Mouse (Mus musculus): ENCODE data around the gene Gemin2. TPM values are rescaled to one million over a fixed set of nuclear protein-coding genes. Genes with fewer than 3 reads are reported as not detected.

The Gemin2 gene
- polyA plus RNA-seq, 1 experiment from 2014 or later: 15.7 TPM

DNA sequence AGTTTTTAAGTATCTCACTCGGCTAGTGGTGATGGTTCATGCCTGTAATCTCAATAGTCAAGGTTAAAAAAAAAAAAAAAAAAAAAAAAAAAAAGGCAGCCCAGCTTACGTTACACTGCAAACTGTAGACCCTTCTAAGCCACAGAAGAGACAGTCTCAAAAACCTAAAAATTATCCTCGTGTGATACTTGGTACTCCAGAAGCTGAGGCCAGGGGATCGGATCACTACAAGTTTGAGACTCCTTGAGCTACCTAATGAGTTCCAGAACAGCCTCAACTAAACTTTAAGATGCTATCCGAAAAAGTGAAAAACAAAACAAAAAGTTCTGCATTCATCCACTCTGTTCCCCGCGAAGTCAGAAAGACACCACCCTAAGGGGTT is 492 bp upstream of the Gemin2 start:
- H3K27ac ChIP-seq (ENCODE audit: low read length): peak overlapping the region; percentile 96
- H3K4me3 ChIP-seq (ENCODE audit: low read depth, low read length): peak overlapping the region; percentile 83
- no peak for ATAC-seq (ENCODE audit: low read depth)
- peaks cover 21% of the 10 kb centered on the region for H3K4me1 ChIP-seq (ENCODE audit: control insufficient read depth, low read depth, low read length)
- no peaks in the 10 kb centered on the region for H3K9me3 ChIP-seq (replicated peaks; ENCODE audit: control insufficient read depth, low read length)
- peak overlapping the region; percentile 94 for H3K4me2 ChIP-seq (ENCODE audit: low read depth, low read length)
- WGBS (ENCODE audit: insufficient replicate concordance): under 1% methylated on average over 7 of the region's 7 CpGs
- H3K36me3 ChIP-seq (ENCODE audit: control insufficient read depth, insufficient read depth): no peaks in the 10 kb centered on the region; the same call in 1 of the 2 replicates
- H3K9ac ChIP-seq (ENCODE audit: low read depth, low read length): peak overlapping the region; percentile 85
- H3K27me3 ChIP-seq (ENCODE audit: control insufficient read depth, insufficient read depth, low read depth, low read length): no peaks in the 10 kb centered on the region

DNA sequence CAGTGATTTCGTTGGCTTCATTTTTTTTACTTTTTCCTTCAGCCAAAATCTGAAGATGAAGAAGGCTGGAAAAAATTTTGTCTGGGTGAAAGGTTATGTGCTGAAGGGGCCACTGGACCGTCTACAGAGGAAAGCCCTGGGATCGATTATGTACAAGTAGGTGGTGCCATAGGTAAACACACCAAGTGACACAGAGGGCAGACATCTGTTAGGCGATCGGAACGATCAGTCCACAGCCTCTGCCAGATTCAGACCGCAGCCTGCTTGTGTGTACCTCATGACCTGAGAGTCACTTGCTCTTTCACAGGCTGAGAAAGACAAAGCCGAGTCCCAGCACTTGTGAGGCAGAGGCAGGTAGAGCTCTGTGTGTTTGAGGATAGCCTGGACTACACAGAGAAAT is 4.8 kb downstream of the Gemin2 start:
- peak; percentile 50 for ATAC-seq (ENCODE audit: low read depth)
- Histone ChIP-seq H3K36me3 (ENCODE audit: control insufficient read depth, insufficient read depth) (peaks cover 12% of the 10 kb centered on the region), H3K9ac (ENCODE audit: low read depth, low read length) (no peak overlapping the region), H3K4me2 (ENCODE audit: low read depth, low read length) (no peak overlapping the region), H3K4me1 (ENCODE audit: control insufficient read depth, low read depth, low read length) (peaks cover 8% of the 10 kb centered on the region), H3K9me3 (replicated peaks; ENCODE audit: control insufficient read depth, low read length) (no peaks in the 10 kb centered on the region), H3K4me3 (ENCODE audit: low read depth, low read length) (no peak overlapping the region), H3K27me3 (ENCODE audit: control insufficient read depth, insufficient read depth, low read depth, low read length) (no peaks in the 10 kb centered on the region), H3K27ac (ENCODE audit: low read length) (peak overlapping the region; percentile 48)
- WGBS (ENCODE audit: insufficient replicate concordance): 76% methylated on average over 8 of the region's 8 CpGs

GRCm38 (mm10) chr12:59019891-59020290 is 6.7 kb downstream of the Gemin2 start:
- no peaks in the 10 kb centered on the region for H3K27me3 ChIP-seq (ENCODE audit: control insufficient read depth, insufficient read depth, low read depth, low read length)
- H3K4me2 ChIP-seq (ENCODE audit: low read depth, low read length): no peak overlapping the region
- H3K36me3 ChIP-seq (ENCODE audit: control insufficient read depth, insufficient read depth): peaks cover 15% of the 10 kb centered on the region
- no peak overlapping the region for H3K9ac ChIP-seq (ENCODE audit: low read depth, low read length)
- no peak for ATAC-seq (ENCODE audit: low read depth)
- WGBS (ENCODE audit: insufficient replicate concordance): 83% methylated on average over 2 of the region's 2 CpGs
- peaks cover under 1% of the 10 kb centered on the region for H3K4me1 ChIP-seq (ENCODE audit: control insufficient read depth, low read depth, low read length)
- no peak overlapping the region for H3K27ac ChIP-seq (ENCODE audit: low read length)
- no peak overlapping the region for H3K4me3 ChIP-seq (ENCODE audit: low read depth, low read length)
- no peaks in the 10 kb centered on the region for H3K9me3 ChIP-seq (replicated peaks; ENCODE audit: control insufficient read depth, low read length)

GRCm38 (mm10) chr12:59021306-59021705 is 8.1 kb downstream of the Gemin2 start:
- 70% methylated on average over 4 of the region's 4 CpGs for WGBS (ENCODE audit: insufficient replicate concordance)

DNA sequence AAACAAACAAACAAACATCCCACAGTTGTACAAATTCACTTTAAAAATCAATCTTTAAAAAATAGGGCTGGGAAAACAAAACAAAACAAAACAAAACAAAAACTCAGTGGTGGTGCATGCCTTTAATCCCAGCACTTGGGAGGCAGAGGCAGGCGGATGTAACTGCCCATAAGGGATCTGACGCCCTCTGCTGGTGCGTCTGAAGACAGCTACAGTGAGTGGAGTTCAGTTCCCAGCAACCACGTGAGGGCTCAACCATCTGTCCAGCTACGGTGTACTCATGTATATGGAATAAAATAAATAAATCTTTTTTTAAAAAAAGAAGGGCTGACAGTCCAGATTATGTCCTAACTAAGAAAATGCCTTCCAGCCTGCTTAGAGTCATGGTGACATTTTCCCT is 18.9 kb downstream of the Gemin2 start:
- H3K36me3 ChIP-seq (ENCODE audit: control insufficient read depth, insufficient read depth): peaks cover 4% of the 10 kb centered on the region
- H3K9ac ChIP-seq (ENCODE audit: low read depth, low read length): no peak overlapping the region
- no peak overlapping the region for H3K4me3 ChIP-seq (ENCODE audit: low read depth, low read length)
- no peak overlapping the region for H3K4me2 ChIP-seq (ENCODE audit: low read depth, low read length)
- no peaks in the 10 kb centered on the region for H3K27me3 ChIP-seq (ENCODE audit: control insufficient read depth, insufficient read depth, low read depth, low read length)
- 47% methylated on average over 5 of the region's 5 CpGs for WGBS (ENCODE audit: insufficient replicate concordance)
- no peak overlapping the region for H3K27ac ChIP-seq (ENCODE audit: low read length)
- 0 out of 2 replicates have a peak, but pooled peaks have one; percentile 32 for ATAC-seq (ENCODE audit: low read depth)
- H3K4me1 ChIP-seq (ENCODE audit: control insufficient read depth, low read depth, low read length): no peaks in the 10 kb centered on the region
- no peaks in the 10 kb centered on the region for H3K9me3 ChIP-seq (replicated peaks; ENCODE audit: control insufficient read depth, low read length)

More at GRCm38 (mm10) chr12:59021306-59021705, 8.1 kb downstream of the Gemin2 start:
- Histone ChIP-seq H3K4me2 (ENCODE audit: low read depth, low read length) (no peak overlapping the region), H3K27ac (ENCODE audit: low read length) (no peak overlapping the region), H3K9me3 (replicated peaks; ENCODE audit: control insufficient read depth, low read length) (no peaks in the 10 kb centered on the region), H3K27me3 (ENCODE audit: control insufficient read depth, insufficient read depth, low read depth, low read length) (no peaks in the 10 kb centered on the region), H3K4me3 (ENCODE audit: low read depth, low read length) (no peak overlapping the region), H3K4me1 (ENCODE audit: control insufficient read depth, low read depth, low read length) (no peaks in the 10 kb centered on the region), H3K9ac (ENCODE audit: low read depth, low read length) (no peak overlapping the region), H3K36me3 (ENCODE audit: control insufficient read depth, insufficient read depth) (peaks cover 15% of the 10 kb centered on the region)
- ATAC-seq (ENCODE audit: low read depth): no peak

DNA sequence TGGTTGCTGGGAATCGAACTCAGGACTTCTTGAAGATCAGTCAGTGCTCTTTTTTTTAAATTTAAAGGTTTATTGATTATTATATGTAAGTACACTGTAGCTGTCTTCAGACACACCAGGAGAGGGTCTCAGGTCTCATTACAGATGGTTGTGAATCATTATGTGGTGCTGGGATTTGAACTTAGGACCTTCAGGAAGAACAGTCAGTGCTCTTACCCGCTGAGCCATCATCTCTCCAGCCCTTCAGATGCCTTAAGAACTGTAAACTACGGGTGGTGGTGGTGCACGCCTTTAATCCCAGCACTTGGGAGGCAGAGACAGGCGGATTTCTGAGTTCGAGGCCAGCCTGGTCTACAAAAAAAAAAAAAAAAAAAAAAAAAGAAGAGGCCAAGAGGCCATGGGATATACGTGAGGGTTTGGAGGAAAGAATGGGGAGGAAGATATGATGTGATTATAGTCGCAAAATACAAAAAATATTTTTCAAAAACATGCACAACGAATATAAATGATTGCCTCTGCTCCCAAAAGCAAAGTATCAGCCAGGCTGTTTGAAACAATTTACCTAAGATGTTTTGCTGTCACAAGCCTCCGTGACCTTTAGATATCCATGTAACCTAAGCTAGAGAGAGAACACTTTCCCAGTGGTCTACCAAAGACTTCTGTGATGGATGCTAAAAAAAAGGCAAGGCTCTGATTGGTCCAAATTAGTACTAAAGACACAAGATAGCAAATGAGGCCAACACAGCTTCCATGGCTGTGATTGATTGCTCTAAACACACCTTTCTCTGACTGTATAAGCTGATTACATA is 26.2 kb downstream of the Gemin2 start:
- WGBS (ENCODE audit: insufficient replicate concordance): 62% methylated on average over 10 of the region's 10 CpGs
- Histone ChIP-seq H3K36me3 (ENCODE audit: control insufficient read depth, insufficient read depth) (peaks cover 13% of the 10 kb centered on the region), H3K4me3 (ENCODE audit: low read depth, low read length) (no peak overlapping the region), H3K9me3 (replicated peaks; ENCODE audit: control insufficient read depth, low read length) (no peaks in the 10 kb centered on the region), H3K27me3 (ENCODE audit: control insufficient read depth, insufficient read depth, low read depth, low read length) (no peaks in the 10 kb centered on the region), H3K4me1 (ENCODE audit: control insufficient read depth, low read depth, low read length) (peaks cover 9% of the 10 kb centered on the region), H3K9ac (ENCODE audit: low read depth, low read length) (no peak overlapping the region), H3K4me2 (ENCODE audit: low read depth, low read length) (peak overlapping the region; percentile 49), H3K27ac (ENCODE audit: low read length) (no peak overlapping the region)
- ATAC-seq (ENCODE audit: low read depth): no peak

DNA sequence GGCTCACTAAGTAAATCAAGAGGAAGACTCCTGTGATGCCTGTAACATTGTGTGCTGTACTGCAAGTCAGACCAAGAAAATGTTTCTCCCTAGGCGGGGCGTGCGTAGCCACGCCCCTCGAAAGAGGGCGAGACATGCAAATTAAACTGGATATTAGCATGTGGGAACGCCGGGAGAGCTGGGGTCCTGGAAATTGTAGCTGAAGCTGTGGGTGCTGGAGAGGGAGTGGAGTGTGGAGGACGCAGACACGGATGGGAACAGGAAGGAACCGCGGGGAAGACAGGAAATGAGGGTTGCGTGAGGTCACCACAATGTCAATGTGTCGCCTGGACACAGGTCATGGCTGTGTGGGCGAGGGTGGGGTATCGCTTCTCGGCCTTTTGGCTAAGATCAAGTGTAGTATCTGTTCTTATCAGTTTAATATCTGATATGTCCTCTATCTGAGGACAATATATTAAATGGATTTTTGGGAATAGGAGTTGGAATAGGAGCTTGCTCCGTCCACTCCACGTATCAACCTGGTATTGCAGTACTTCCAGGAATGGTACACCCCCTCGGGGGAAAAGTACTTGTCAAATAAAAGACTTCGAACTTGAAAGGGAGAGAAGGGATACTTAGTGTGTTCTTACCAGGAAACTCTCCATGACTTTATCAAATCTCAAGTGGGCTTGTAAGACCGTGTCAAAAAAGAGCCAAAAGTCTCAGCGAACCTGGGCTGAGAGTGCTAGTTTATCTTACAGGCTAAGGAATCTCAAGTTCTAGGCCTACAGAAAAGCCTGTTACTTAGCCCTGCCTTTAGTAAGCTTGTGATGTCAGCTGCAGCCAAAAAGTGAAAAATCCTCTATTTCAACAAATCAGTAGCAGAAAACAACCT is 27.0 kb downstream of the Gemin2 start:
- Histone ChIP-seq H3K4me2 (ENCODE audit: low read depth, low read length) (peak overlapping the region; percentile 49), H3K27ac (ENCODE audit: low read length) (peak overlapping the region; percentile 83), H3K36me3 (ENCODE audit: control insufficient read depth, insufficient read depth) (peaks cover 13% of the 10 kb centered on the region), H3K4me1 (ENCODE audit: control insufficient read depth, low read depth, low read length) (peaks cover 9% of the 10 kb centered on the region), H3K9me3 (replicated peaks; ENCODE audit: control insufficient read depth, low read length) (no peaks in the 10 kb centered on the region), H3K27me3 (ENCODE audit: control insufficient read depth, insufficient read depth, low read depth, low read length) (no peaks in the 10 kb centered on the region), H3K9ac (ENCODE audit: low read depth, low read length) (no peak overlapping the region), H3K4me3 (ENCODE audit: low read depth, low read length) (peak overlapping the region; percentile 14)
- peak; percentile 85 for ATAC-seq (ENCODE audit: low read depth)
- 3% methylated on average over 23 of the region's 23 CpGs for WGBS (ENCODE audit: insufficient replicate concordance)

GRCm38 (mm10) chr12:59040851-59041250 is 27.7 kb downstream of the Gemin2 start:
- Histone ChIP-seq H3K9ac (ENCODE audit: low read depth, low read length) (no peak overlapping the region), H3K4me1 (ENCODE audit: control insufficient read depth, low read depth, low read length) (peaks cover 9% of the 10 kb centered on the region), H3K27me3 (ENCODE audit: control insufficient read depth, insufficient read depth, low read depth, low read length) (no peaks in the 10 kb centered on the region), H3K9me3 (replicated peaks; ENCODE audit: control insufficient read depth, low read length) (no peaks in the 10 kb centered on the region), H3K4me3 (ENCODE audit: low read depth, low read length) (no peak overlapping the region), H3K36me3 (ENCODE audit: control insufficient read depth, insufficient read depth) (peaks cover 13% of the 10 kb centered on the region), H3K27ac (ENCODE audit: low read length) (peak overlapping the region; percentile 83; the same call in 1 of the 2 replicates), H3K4me2 (ENCODE audit: low read depth, low read length) (no peak overlapping the region)
- ATAC-seq (ENCODE audit: low read depth): peak; percentile 41
- 15% methylated on average over 7 of the region's 7 CpGs for WGBS (ENCODE audit: insufficient replicate concordance)
